Mouse (Mus musculus): Measurements from ENCODE around the gene Rnf208.
A peak's percentile ranks its signal among the peaks of the same experiment; 100 is the strongest.

Rnf208 gene

GRCm38 (mm10) chr2:25224766-25225752, 17.0 kb upstream of the Rnf208 start:
- peak; percentile 98 for DNase-seq

- no peak for DNase-seq
These were observed 16.2 kb upstream of the Rnf208 start for GRCm38 (mm10) chr2:25225811-25226379.

DNA sequence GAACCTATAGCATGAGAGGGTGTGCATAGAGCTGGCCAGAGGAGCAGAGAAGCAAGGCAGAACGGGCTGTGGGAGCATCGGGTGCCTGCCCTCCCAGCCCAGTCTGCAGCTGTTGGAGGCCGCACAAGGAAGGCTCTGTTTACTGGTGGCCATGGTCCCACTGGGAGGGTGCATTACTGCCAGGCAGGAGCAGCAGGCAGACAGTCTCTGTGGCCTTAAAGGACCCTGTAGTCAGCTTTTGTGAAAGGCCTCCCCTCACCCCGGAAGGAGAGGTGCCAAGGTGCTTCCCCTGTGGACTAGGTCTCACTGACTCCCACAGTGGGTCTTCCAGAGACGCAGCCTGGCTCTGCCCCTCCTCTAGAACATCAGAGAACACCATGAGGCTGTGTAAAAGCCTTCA, 15.2 kb upstream of the Rnf208 start:
- no peak for DNase-seq

DNA sequence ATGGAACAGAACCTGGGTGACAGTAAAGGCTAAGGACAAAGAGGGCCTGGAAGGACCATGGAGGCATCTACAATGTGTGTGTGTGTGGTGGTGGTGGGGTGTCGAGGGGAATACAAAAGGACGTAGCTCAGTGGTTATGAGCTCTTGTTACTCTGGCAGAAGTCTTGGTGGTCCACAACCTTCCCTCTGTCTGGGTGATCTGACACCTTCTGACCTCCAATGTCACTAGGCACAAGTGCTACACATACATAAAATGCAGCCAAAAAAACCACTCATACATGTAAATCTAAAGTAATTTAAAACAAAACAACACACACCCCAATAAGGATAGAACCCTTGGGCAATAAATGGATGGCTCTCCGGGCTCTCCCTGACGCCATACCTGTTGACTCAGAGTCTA, 14.6 kb upstream of the Rnf208 start:
- no peak for DNase-seq

GRCm38 (mm10) chr2:25228431-25228889, 13.6 kb upstream of the Rnf208 start:
- DNase-seq = peak; percentile 91

DNA sequence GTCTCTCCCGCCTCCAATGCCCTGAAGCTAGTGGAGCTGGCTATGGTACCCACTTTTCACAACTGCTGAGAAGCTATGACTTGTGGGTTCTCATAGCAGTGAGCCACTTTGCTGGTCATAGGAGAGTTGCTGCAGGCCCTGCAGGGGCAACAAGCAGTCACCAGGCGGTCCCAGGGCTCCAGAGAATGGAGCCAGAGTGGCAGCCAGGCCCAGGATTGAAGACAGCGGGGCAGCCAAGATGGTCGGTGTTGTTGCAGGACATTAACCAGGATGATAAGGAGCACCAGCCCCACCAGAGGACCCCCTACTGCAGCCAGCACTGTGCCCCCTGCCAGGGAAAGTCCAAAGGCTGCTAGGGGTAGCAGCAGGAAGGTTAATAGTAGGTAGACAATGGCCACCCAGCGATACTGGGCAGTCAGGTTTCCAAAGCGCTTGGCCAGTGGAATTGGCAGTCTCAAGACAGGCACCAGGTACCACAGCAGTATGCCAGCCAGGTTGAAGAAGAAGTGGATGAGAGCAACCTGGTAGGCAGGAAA, 13.0 kb upstream of the Rnf208 start:
- DNase-seq = no peak

DNA sequence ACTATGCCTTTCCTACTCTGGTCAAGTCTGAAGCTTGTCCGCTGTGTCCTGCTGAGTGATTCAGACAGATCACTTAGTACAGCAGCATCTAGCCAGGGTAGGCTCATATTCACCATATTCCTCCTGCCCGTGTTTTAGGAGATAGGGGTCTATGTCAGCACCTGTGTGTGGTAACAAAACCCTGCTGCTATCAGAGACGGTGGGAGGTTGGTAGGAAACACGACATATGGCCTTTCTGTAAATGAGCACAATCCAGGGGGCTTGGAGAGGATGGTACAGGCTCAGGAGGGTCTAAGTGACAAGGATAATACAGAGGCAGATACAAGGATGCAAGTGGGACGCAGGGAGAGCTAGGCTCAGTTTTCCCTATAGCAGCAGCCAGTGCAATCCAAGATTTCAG, 12.5 kb upstream of the Rnf208 start:
- no peak for DNase-seq

- DNase-seq = no peak
These were observed 11.5 kb upstream of the Rnf208 start for GRCm38 (mm10) chr2:25230581-25230980.

GRCm38 (mm10) chr2:25231038-25231437, 11.0 kb upstream of the Rnf208 start:
- DNase-seq = no peak

- no peak for DNase-seq
These were observed 8.6 kb upstream of the Rnf208 start for GRCm38 (mm10) chr2:25233421-25233820.

- DNase-seq = no peak
These were observed 8.0 kb upstream of the Rnf208 start, which contains the start of gene Slc34a3 for GRCm38 (mm10) chr2:25234050-25234449. Gene Slc34a3 (minus strand): TSS chr2:25234364.

GRCm38 (mm10) chr2:25234551-25235220, 7.4 kb upstream of the Rnf208 start:
- DNase-seq = no peak

DNA sequence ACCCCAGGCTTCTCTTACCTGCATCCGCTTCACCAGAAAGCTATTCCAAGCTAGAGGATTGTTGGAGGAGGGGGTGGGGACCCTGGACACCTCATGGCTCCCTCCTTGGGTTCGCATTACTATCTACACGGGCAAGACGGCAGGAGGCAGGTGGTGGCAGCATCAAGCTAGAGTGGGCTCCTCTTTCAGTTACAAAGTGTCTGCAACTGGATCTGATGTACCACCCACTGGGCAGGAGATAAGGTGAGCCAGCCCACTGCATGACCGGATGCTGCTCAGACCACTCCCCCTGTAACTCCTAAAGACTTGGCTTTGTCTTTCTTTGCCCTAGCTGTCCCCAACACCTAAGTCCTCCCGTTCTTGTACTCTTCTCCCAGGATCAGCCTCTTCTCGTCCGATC, 5.4 kb upstream of the Rnf208 start, which contains the start of gene Rnf224:
TSS of gene Rnf224 (minus strand) at position 174 of the 400 bp plus-strand sequence.
- no peak for DNase-seq

- no peak for DNase-seq
These were observed 4.5 kb upstream of the Rnf208 start for GRCm38 (mm10) chr2:25237522-25237921.

DNA sequence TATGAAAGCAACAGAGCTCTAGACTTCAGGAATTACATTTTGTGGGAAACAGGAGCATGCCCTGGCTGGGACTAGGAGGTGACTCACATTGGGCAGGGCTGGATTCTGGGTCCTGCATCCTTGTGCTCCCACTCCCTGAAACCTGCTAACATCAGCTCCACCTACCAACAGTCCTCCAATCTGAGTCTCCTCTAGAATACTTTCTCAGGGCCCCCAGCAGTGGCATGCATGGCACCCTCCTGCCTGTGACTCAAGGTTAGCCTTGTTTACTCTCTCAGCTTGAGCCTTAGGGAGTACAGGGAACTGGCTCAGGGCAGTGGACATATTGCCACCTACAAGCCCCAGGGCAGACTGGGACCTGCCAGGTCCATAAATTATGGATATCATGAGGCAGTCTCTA, 3.9 kb upstream of the Rnf208 start:
- DNase-seq = no peak

GRCm38 (mm10) chr2:25239766-25240165, 2.3 kb upstream of the Rnf208 start:
- no peak for DNase-seq

- DNase-seq = no peak
These were observed 1.7 kb upstream of the Rnf208 start for GRCm38 (mm10) chr2:25240310-25240709.

- peak; percentile 63 for DNase-seq
These were observed 1.2 kb upstream of the Rnf208 start for GRCm38 (mm10) chr2:25240723-25241437.

GRCm38 (mm10) chr2:25241438-25241775, 648 bp upstream of the Rnf208 start:
- no peak for DNase-seq

DNA sequence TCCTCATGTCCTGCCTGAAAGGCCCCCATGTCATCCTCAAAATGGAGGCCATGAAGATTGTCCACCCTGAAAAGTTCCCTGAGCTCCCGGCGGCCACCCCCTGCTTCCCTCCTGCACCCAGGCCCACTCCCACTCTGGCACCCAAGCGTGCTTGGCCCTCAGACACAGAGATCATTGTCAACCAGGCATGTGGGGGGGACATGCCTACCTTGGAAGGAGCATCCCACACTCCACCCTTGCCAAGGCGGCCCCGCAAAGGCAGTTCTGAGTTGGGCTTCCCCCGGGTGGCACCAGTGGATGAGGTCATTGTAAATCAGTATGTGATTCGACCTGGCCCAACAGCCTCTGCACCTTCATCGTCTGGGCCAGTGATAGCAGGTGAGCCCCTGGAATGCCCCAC, 1.3 kb downstream of the Rnf208 start:
- no peak for DNase-seq

- no peak for DNase-seq
These were observed 2.1 kb downstream of the Rnf208 start for GRCm38 (mm10) chr2:25244144-25244543.

Measured in thymus, postnatal 14 days (tissue).